Mouse (Mus musculus) MEL (cell line): ENCODE measurements around the gene Gm4756.

ENCODE experiments used
- BHLHE40 ChIP-seq: IDR thresholded peaks from 2 replicates; pipeline ENCODE4 v1.6.1; 2012; ENCODE audit warnings: low read depth, mild to moderate bottlenecking, inconsistent platforms, low read length, improper control_type of control experiment, borderline replicate concordance
- CTCF ChIP-seq, 3 experiments: IDR thresholded peaks in 2 of 3; conservative IDR thresholded peaks in 1 of 3; 2 replicates each; pipeline ENCODE4 v1.5.1; 2011 to 2012; ENCODE audit warnings: low read length in 3 of 3, low read depth in 2 of 3, mild to moderate bottlenecking in 2 of 3, improper control_type of control experiment in 1 of 3, inconsistent platforms in 1 of 3, mixed read lengths in 1 of 3, moderate library complexity in 1 of 3; ENCODE audit not compliant: control insufficient read depth in 1 of 3, insufficient read depth in 1 of 3, poor library complexity in 1 of 3, severe bottlenecking in 1 of 3
- E2F4 ChIP-seq: IDR thresholded peaks from 2 replicates; pipeline ENCODE4 v1.6.1; 2011; ENCODE audit warnings: low read depth, low read length, improper control_type of control experiment, borderline replicate concordance
- EP300 ChIP-seq, 2 experiments: IDR thresholded peaks; 2 replicates each; pipeline ENCODE4 v1.6.1; 2011; ENCODE audit warnings: improper control_type of control experiment in 2 of 2, low read length in 2 of 2, low read depth in 1 of 2, mild to moderate bottlenecking in 1 of 2
- ETS1 ChIP-seq: IDR thresholded peaks from 2 replicates; pipeline ENCODE4 v1.6.1; 2012; ENCODE audit warnings: low read depth, mild to moderate bottlenecking, inconsistent platforms, low read length, improper control_type of control experiment, moderate library complexity
- GATA1 ChIP-seq: IDR thresholded peaks from 2 replicates; pipeline ENCODE4 v1.6.1; 2011; ENCODE audit warnings: low read depth, low read length, improper control_type of control experiment
- JUND ChIP-seq: IDR thresholded peaks from 2 replicates; pipeline ENCODE4 v1.6.1; 2011; ENCODE audit warnings: low read depth, mild to moderate bottlenecking, improper control_type of control experiment, low read length
- MEF2A ChIP-seq: IDR thresholded peaks from 2 replicates; pipeline ENCODE4 v1.6.1; 2014; ENCODE audit warnings: low read depth, mild to moderate bottlenecking, inconsistent platforms, low read length, improper control_type of control experiment; ENCODE audit not compliant: poor library complexity, insufficient replicate concordance, severe bottlenecking; ENCODE audit errors: extremely low read depth
- POLR2A ChIP-seq, 2 experiments: IDR thresholded peaks; 2 replicates each; pipeline ENCODE4 v1.6.1; 2011 to 2012; ENCODE audit warnings: low read length in 2 of 2, mild to moderate bottlenecking in 2 of 2, control low read depth in 1 of 2, improper control_type of control experiment in 1 of 2, low read depth in 1 of 2, moderate library complexity in 1 of 2; ENCODE audit not compliant: control insufficient read depth in 1 of 2, insufficient read depth in 1 of 2, poor library complexity in 1 of 2
- RAD21 ChIP-seq: IDR thresholded peaks from 2 replicates; pipeline ENCODE4 v1.6.1; 2011; ENCODE audit warnings: mild to moderate bottlenecking, low read depth, low read length, improper control_type of control experiment
- RCOR1 ChIP-seq: IDR thresholded peaks from 2 replicates; pipeline ENCODE4 v1.6.1; 2012; ENCODE audit warnings: low read depth, mild to moderate bottlenecking, inconsistent platforms, low read length, improper control_type of control experiment
- USF2 ChIP-seq, 2 experiments: IDR thresholded peaks; 2 replicates each; pipeline ENCODE4 v1.6.1; 2011 to 2012; ENCODE audit warnings: improper control_type of control experiment in 2 of 2, low read length in 2 of 2, borderline replicate concordance in 1 of 2, inconsistent platforms in 1 of 2, low read depth in 1 of 2, mild to moderate bottlenecking in 1 of 2; ENCODE audit not compliant: insufficient read depth in 1 of 2
- ZMIZ1 ChIP-seq: IDR thresholded peaks from 2 replicates; pipeline ENCODE4 v1.6.1; 2012; ENCODE audit warnings: low read depth, mild to moderate bottlenecking, inconsistent platforms, low read length, improper control_type of control experiment, moderate library complexity
- ZNF384 ChIP-seq: IDR thresholded peaks from 2 replicates; pipeline ENCODE4 v1.6.1; 2012; ENCODE audit warnings: low read depth, mild to moderate bottlenecking, inconsistent platforms, low read length, improper control_type of control experiment

- TF ChIP-seq EP300 (IDR thresholded peaks at IDR 0.05; ENCODE audit: low read depth in 1 of 2, low read length in 2 of 2): no peak
- TF ChIP-seq CTCF (IDR thresholded peaks at IDR 0.05 in 2 of 3, conservative IDR thresholded peaks at IDR 0.05 in 1 of 3; ENCODE audit: control insufficient read depth in 1 of 3, insufficient read depth in 1 of 3, low read depth in 2 of 3, low read length in 3 of 3, poor library complexity in 1 of 3, severe bottlenecking in 1 of 3): no peak
- TF ChIP-seq JUND: no peak
- no peak for TF ChIP-seq POLR2A (IDR thresholded peaks at IDR 0.05; ENCODE audit: control insufficient read depth in 1 of 2, insufficient read depth in 1 of 2, low read depth in 1 of 2, low read length in 2 of 2, poor library complexity in 1 of 2)
- TF ChIP-seq E2F4: no peak
- TF ChIP-seq MEF2A: no peak
- no peak for TF ChIP-seq BHLHE40
- no peak for TF ChIP-seq ZMIZ1
- no peak for TF ChIP-seq RAD21
- no peak for TF ChIP-seq ZNF384
- TF ChIP-seq ETS1: no peak
- TF ChIP-seq RCOR1: no peak
- no peak for TF ChIP-seq GATA1
- no peak for TF ChIP-seq USF2 (IDR thresholded peaks at IDR 0.05; ENCODE audit: borderline replicate concordance in 1 of 2, insufficient read depth in 1 of 2, low read depth in 1 of 2, low read length in 2 of 2)
Observed at GRCm38 (mm10) chr12:72683612-72684011, 34.2 kb upstream of the Gm4756 start.
